Mouse (Mus musculus): ENCODE measurements around the gene Amelx. TPM values are rescaled to one million over a fixed set of nuclear protein-coding genes. Genes with fewer than 3 reads are reported as not detected.

The Amelx gene
- total RNA-seq (2012; rRNA removed): not detected in 2 replicates
- not detected for polyA plus RNA-seq (2012; ENCODE audit: insufficient read depth in 1 of 2, insufficient read length in 2 of 2, low read depth in 1 of 2, low replicate concordance in 2 of 2, missing spikeins in 1 of 2)

DNA sequence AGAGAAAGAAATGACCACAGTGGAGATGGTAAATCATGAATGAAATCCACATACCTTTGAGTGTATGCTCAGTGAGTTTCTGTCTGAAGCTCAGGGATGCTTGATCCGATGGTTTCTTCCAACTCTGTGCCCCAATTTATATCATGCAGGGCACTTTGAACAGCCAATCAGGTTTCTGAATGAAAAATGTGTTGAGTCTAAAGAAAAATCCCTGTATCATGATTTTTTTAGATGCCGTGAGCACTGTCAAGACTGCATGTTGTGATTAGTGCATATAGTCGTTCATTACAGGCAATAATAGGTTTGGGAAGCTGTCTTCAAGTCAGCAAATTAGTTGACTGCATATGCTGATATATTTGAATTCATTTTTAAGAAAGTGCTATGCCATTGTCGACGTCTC lies at the start of gene Amelx:
TSS of gene Amelx (minus strand) at position 101 of the 400 bp plus-strand sequence.
- no peak for DNase-seq (ENCODE audit: low read depth, low spot score)
- Histone ChIP-seq H3K9me3 (replicated peaks; ENCODE audit: insufficient read depth, low read length) (no peaks in the 10 kb centered on the region), H3K79me2 (ENCODE audit: control insufficient read depth, insufficient read depth, low read length, poor library complexity) (no peaks in the 10 kb centered on the region), H3K9ac (ENCODE audit: control insufficient read depth, low read depth, low read length, poor library complexity, severe bottlenecking) (no peak within 1 kb of the TSS), H3K4me1 (ENCODE audit: control insufficient read depth in 1 of 2, insufficient read depth in 2 of 2, low read length in 2 of 2) (no peaks in the 10 kb centered on the region), H3K27ac (ENCODE audit: control insufficient read depth, low read depth, low read length) (no peak within 1 kb of the TSS), H3K27me3 (ENCODE audit: control insufficient read depth in 1 of 2, insufficient read depth in 2 of 2, low read length in 2 of 2) (no peaks in the 10 kb centered on the region), H3K36me3 (ENCODE audit: control insufficient read depth in 1 of 2, insufficient read depth in 2 of 2, low read length in 2 of 2) (peaks cover 0 to 2% of the 10 kb centered on the region in 2 experiments; a peak in 1 of 4 replicates), H3K4me3 (ENCODE audit: control insufficient read depth in 1 of 2, insufficient read depth in 1 of 2, low read depth in 2 of 2, low read length in 2 of 2) (no peak within 1 kb of the TSS)
- TF ChIP-seq NRF1 (IDR thresholded peaks at IDR 0.05; ENCODE audit: insufficient read depth, low read depth, low read length, poor library complexity, severe bottlenecking): no peak
- no peak for TF ChIP-seq RAD21 (IDR thresholded peaks at IDR 0.05; ENCODE audit: low read depth, low read length)
- no peak for TF ChIP-seq BHLHE40 (IDR thresholded peaks at IDR 0.05; ENCODE audit: borderline replicate concordance, low read depth, low read length)
- TF ChIP-seq CHD2 (IDR thresholded peaks at IDR 0.05; ENCODE audit: low read length): no peak
- no peak for TF ChIP-seq JUND (IDR thresholded peaks at IDR 0.05; ENCODE audit: low read depth, low read length)
- TF ChIP-seq ZNF384 (IDR thresholded peaks at IDR 0.05; ENCODE audit: low read depth, low read length): no peak
- no peak for TF ChIP-seq MAFK (IDR thresholded peaks at IDR 0.05; ENCODE audit: borderline replicate concordance, low read depth, low read length)
- no peak for TF ChIP-seq MAZ (IDR thresholded peaks at IDR 0.05; ENCODE audit: low read depth, low read length)
- no peak for TF ChIP-seq ZMIZ1 (IDR thresholded peaks at IDR 0.05; ENCODE audit: low read depth, low read length)
- TF ChIP-seq USF2 (IDR thresholded peaks at IDR 0.05; ENCODE audit: borderline replicate concordance in 1 of 2, insufficient read depth in 1 of 2, low read depth in 1 of 2, low read length in 2 of 2): no peak
- TF ChIP-seq MXI1 (IDR thresholded peaks at IDR 0.05; ENCODE audit: low read depth, low read length): no peak
- no peak for TF ChIP-seq EP300 (IDR thresholded peaks at IDR 0.05; ENCODE audit: low read depth in 1 of 2, low read length in 2 of 2)
- no peak for TF ChIP-seq NELFE (IDR thresholded peaks at IDR 0.05; ENCODE audit: low read depth, low read length)
- no peak for TF ChIP-seq CHD1 (IDR thresholded peaks at IDR 0.05; ENCODE audit: low read depth, low read length)
- TF ChIP-seq GABPA (IDR thresholded peaks at IDR 0.05; ENCODE audit: low read depth, low read length): no peak
- no peak for TF ChIP-seq USF1 (IDR thresholded peaks at IDR 0.05; ENCODE audit: low read depth, low read length)

DNA sequence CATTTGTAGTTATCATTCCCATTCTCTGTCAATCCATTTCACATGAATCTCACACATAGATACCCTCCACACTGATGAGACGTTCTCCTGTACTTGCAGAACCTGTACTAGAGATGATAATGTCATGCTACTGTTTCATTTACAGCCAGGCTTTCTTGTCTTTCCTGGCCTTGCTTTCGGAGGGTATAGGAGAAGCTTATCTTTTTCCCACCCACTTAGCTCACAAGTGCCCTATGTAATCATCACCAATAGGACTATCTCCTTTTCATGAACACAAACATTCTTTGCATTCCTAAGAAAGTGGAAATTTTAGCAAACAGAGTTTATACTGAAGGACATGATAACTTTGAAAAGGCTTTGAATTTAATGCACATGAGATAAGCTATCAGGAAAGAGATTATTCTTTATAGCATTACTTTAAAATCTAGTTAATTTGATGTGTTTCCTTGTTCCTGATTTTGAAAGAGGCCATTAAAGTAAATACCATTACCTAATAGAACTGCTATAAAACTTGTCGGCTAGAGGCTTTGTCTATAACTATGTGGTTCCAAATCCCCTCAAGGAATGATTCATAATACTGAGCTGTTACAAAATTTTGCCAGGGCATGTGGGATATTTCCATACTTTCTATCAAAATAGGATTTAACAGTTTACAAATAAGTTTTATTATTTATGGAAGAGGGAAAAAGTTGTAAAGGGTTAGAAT lies 35.5 kb upstream of the Amelx start:
- DNase-seq (ENCODE audit: low read depth, low spot score): no peak
- peaks cover 5 to 8% of the 10 kb centered on the region in 2 experiments for H3K4me1 ChIP-seq (ENCODE audit: control insufficient read depth in 1 of 2, insufficient read depth in 2 of 2, low read length in 2 of 2)
- no peaks in the 10 kb centered on the region for H3K79me2 ChIP-seq (ENCODE audit: control insufficient read depth, insufficient read depth, low read length, poor library complexity)
- H3K36me3 ChIP-seq (ENCODE audit: control insufficient read depth in 1 of 2, insufficient read depth in 2 of 2, low read length in 2 of 2): peaks cover 0 to 21% of the 10 kb centered on the region in 2 experiments; a peak in 2 of 4 replicates
- no peaks in the 10 kb centered on the region for H3K27me3 ChIP-seq (ENCODE audit: control insufficient read depth in 1 of 2, insufficient read depth in 2 of 2, low read length in 2 of 2)
- TF ChIP-seq GATA1 (IDR thresholded peaks at IDR 0.05; ENCODE audit: low read depth, low read length) (no peak), MYB (IDR thresholded peaks at IDR 0.05; ENCODE audit: low read depth, low read length) (no peak), NELFE (IDR thresholded peaks at IDR 0.05; ENCODE audit: low read depth, low read length) (no peak), ELF1 (IDR thresholded peaks at IDR 0.05; ENCODE audit: low read depth, low read length) (no peak), BHLHE40 (IDR thresholded peaks at IDR 0.05; ENCODE audit: borderline replicate concordance, low read depth, low read length) (no peak), ZKSCAN1 (IDR thresholded peaks at IDR 0.05; ENCODE audit: low read depth, low read length) (no peak), SIN3A (IDR thresholded peaks at IDR 0.05; ENCODE audit: low read length) (no peak), HCFC1 (IDR thresholded peaks at IDR 0.05; ENCODE audit: low read depth, low read length) (no peak), KAT2A (conservative IDR thresholded peaks at IDR 0.05; ENCODE audit: low read depth, low read length) (no peak), RAD21 (IDR thresholded peaks at IDR 0.05; ENCODE audit: low read depth, low read length) (no peak), ETS1 (IDR thresholded peaks at IDR 0.05; ENCODE audit: low read depth, low read length) (no peak), MEF2A (IDR thresholded peaks at IDR 0.05; ENCODE audit: extremely low read depth, insufficient replicate concordance, low read depth, low read length, poor library complexity, severe bottlenecking) (no peak), UBTF (IDR thresholded peaks at IDR 0.05; ENCODE audit: borderline replicate concordance, insufficient read depth, low read depth, low read length) (no peak), POLR2AphosphoS5 (IDR thresholded peaks at IDR 0.05; ENCODE audit: borderline replicate concordance, low read depth, low read length) (no peak), ZMIZ1 (IDR thresholded peaks at IDR 0.05; ENCODE audit: low read depth, low read length) (no peak), TAL1 (IDR thresholded peaks at IDR 0.05; ENCODE audit: low read length) (no peak), MAFK (IDR thresholded peaks at IDR 0.05; ENCODE audit: borderline replicate concordance, low read depth, low read length) (no peak), ZNF384 (IDR thresholded peaks at IDR 0.05; ENCODE audit: low read depth, low read length) (no peak)
- no peaks in the 10 kb centered on the region for H3K9me3 ChIP-seq (replicated peaks; ENCODE audit: insufficient read depth, low read length)
- no peak overlapping the region for H3K27ac ChIP-seq (ENCODE audit: control insufficient read depth, low read depth, low read length)
- H3K4me3 ChIP-seq (ENCODE audit: control insufficient read depth in 1 of 2, insufficient read depth in 1 of 2, low read depth in 2 of 2, low read length in 2 of 2): no peak overlapping the region
- H3K9ac ChIP-seq (ENCODE audit: control insufficient read depth, low read depth, low read length, poor library complexity, severe bottlenecking): no peak overlapping the region

Data from MEL (cell line).